Mouse (Mus musculus): ENCODE results near the gene Lysmd3.
"Not testable (repeated sequence)": the region's sequence is repeated elsewhere in the genome, so short reads cannot be mapped to it uniquely, and the experiment has no call there.

Gene Lysmd3

GRCm38 (mm10) chr13:81657351-81658052, at the start of gene Lysmd3:
Gene Lysmd3, plus strand, starts transcription at chr13:81657663.
- DNase-seq, result peak; percentile 96

GRCm38 (mm10) chr13:81610349-81610748, 47.1 kb upstream of the Lysmd3 start:
- no peak for DNase-seq

- DNase-seq, result not testable (repeated sequence)
Measured at GRCm38 (mm10) chr13:81627861-81628260, 29.6 kb upstream of the Lysmd3 start.

GRCm38 (mm10) chr13:81628631-81629190, 28.8 kb upstream of the Lysmd3 start:
- no peak for DNase-seq

GRCm38 (mm10) chr13:81629395-81629794, 28.1 kb upstream of the Lysmd3 start:
- no peak for DNase-seq

GRCm38 (mm10) chr13:81630566-81630965, 26.9 kb upstream of the Lysmd3 start:
- no peak for DNase-seq

- peak; percentile 86 for DNase-seq
Measured at GRCm38 (mm10) chr13:81632720-81633415, 24.6 kb upstream of the Lysmd3 start, which contains the start of gene Adgrv1. Gene Adgrv1, minus strand, starts transcription at chr13:81633154.

GRCm38 (mm10) chr13:81639624-81640023, 17.8 kb upstream of the Lysmd3 start:
- DNase-seq, result no peak

- DNase-seq, result no peak
Measured at GRCm38 (mm10) chr13:81640881-81641280, 16.6 kb upstream of the Lysmd3 start.

GRCm38 (mm10) chr13:81641289-81642045, 16.0 kb upstream of the Lysmd3 start:
- peak; percentile 41 for DNase-seq

GRCm38 (mm10) chr13:81642491-81643149, 14.8 kb upstream of the Lysmd3 start:
- DNase-seq, result no peak

GRCm38 (mm10) chr13:81644047-81644565, 13.4 kb upstream of the Lysmd3 start:
- no peak for DNase-seq

GRCm38 (mm10) chr13:81646348-81646747, 11.1 kb upstream of the Lysmd3 start:
- DNase-seq, result no peak

- not testable (repeated sequence) for DNase-seq
Measured at GRCm38 (mm10) chr13:81650382-81650781, 7.1 kb upstream of the Lysmd3 start.

GRCm38 (mm10) chr13:81656091-81656850, 1.2 kb upstream of the Lysmd3 start:
- peak; percentile 17 for DNase-seq

GRCm38 (mm10) chr13:81657008-81657350, 484 bp upstream of the Lysmd3 start:
- no peak for DNase-seq

GRCm38 (mm10) chr13:81658053-81658752, 740 bp downstream of the Lysmd3 start:
- no peak for DNase-seq

GRCm38 (mm10) chr13:81663566-81664330, 6.3 kb downstream of the Lysmd3 start:
- no peak for DNase-seq

GRCm38 (mm10) chr13:81664331-81664698, 6.9 kb downstream of the Lysmd3 start:
- DNase-seq, result no peak

- no peak for DNase-seq
Measured at GRCm38 (mm10) chr13:81667713-81668112, 10.2 kb downstream of the Lysmd3 start.

Data from kidney, postnatal 14 days (tissue).